Mouse (Mus musculus): Measurements from ENCODE around the gene Ccdc47. TPM values are rescaled to one million over a fixed set of nuclear protein-coding genes. Genes with fewer than 3 reads are reported as not detected.
"Not testable (repeated sequence)": the region's sequence is repeated elsewhere in the genome, so short reads cannot be mapped to it uniquely, and the experiment has no call there.

The Ccdc47 gene
- polyA plus RNA-seq (2012; ENCODE audit: insufficient read depth, insufficient read length, missing spikeins), result 80.1 and 94.1 TPM in 2 replicates

DNA sequence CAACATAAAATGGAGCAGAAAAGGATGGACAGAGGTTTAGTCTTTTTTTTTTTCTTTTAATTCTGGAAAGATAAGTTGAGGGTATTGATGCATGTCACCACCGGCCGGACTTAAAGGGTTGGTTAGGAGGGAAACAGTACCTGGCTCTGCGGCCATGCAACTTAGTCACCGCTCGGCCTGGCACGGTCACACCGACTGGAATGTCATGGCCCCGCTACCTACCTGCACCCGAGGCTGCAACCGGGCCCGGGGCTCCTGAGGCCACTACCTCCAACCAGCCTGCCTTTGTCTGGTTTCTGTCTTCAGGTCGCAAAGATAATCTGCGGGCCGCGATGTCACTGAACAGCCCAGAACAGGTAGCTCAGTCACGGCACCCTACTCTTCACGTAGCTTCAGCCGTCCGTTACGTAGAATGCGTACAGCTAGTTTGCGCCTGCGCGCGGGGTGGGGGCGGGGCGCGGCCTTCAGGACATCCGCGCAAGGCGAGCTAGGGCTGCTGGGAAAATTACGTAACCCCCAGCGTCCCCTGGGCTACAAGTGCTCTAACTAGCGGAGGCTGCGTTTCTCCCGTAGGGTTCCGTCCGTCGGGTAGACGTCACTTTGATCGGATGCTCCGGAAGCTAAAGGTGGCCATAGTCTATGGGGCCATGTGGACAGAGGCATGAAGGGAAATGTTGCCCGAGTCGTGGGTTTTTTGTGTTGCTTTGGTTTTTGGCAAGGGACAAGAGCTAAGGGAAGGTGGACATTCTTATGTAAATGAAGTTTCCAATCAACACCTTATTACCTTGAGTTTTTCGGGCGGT is at the start of gene Ccdc47:
Gene Ccdc47 (minus strand): TSS at position 418 of the 803 bp plus-strand sequence.
- peaks cover 10% of the 10 kb centered on the region for H3K4me1 ChIP-seq (ENCODE audit: control insufficient read depth, insufficient read depth, insufficient read length, low read length)
- peak within 1 kb of the TSS; percentile 95 for H3K27ac ChIP-seq (replicated peaks; ENCODE audit: low read depth, low read length)
- peak within 1 kb of the TSS; percentile 86 for H3K4me3 ChIP-seq (ENCODE audit: insufficient read depth, low read depth, low read length)

DNA sequence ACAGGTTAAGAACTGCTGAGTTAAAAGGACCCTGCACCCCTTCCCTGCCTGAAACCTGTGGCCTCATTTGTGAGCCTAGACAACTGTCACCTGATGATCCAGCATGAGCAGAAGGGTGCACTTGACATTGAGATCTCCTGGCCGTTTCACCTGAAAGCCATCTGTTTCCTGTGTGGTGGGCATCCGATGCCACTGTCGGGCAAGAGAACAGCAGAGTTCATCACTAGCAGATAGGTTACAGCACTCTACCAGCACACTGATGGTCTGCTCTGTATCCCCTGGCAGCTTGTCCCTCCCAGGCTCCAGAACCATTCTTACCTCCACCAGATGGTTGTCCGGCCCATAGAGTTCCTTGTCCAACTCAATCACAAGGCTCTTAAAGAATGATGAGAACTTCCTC is 49.4 kb upstream of the Ccdc47 start:
- Histone ChIP-seq H3K27ac (replicated peaks; ENCODE audit: low read depth, low read length) (no peak overlapping the region), H3K4me3 (ENCODE audit: insufficient read depth, low read depth, low read length) (no peak overlapping the region), H3K4me1 (ENCODE audit: control insufficient read depth, insufficient read depth, insufficient read length, low read length) (peaks cover 22% of the 10 kb centered on the region)

DNA sequence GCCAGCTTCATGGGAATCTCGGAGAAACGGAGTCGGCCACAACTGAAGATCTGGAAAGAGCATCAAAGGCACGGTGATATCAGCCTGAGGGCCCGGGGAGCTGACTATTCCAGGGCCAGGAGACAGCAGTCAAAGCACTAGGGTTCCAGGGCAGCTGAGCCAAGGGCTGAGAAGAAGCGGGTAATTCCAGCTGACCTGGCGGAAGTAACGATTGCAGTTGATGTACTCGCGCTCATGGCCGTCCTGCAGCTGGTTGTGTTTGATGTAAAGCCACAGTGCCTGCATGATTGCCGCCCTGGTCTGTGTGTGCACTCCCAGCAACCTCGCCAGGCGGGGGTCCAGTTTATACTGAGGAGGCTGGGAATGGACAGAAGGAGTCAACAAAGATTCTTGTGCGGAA is 48.8 kb upstream of the Ccdc47 start:
- H3K4me3 ChIP-seq (ENCODE audit: insufficient read depth, low read depth, low read length), result no peak overlapping the region
- H3K4me1 ChIP-seq (ENCODE audit: control insufficient read depth, insufficient read depth, insufficient read length, low read length), result peaks cover 17% of the 10 kb centered on the region
- no peak overlapping the region for H3K27ac ChIP-seq (replicated peaks; ENCODE audit: low read depth, low read length)

DNA sequence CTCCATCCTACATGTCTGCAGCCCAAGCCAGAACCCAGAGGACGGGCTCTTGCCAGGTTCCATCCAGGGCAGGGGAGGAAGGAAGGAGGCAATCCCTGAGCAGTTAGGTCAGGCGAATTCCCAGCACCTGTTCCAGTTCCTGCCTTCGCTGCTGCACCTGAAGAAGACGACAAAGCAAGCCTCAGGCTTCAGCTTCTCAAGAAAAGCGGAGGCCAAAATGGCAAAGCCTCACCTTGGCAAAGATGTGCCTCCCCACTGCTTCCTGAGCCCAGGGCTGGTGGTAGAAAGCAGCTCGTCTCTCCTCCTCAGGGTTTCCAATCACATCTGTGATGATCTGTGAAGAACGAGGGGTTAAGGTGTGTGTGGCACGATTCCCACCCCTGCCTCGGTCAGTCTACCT is 47.8 kb upstream of the Ccdc47 start:
- peaks cover 10% of the 10 kb centered on the region for H3K4me1 ChIP-seq (ENCODE audit: control insufficient read depth, insufficient read depth, insufficient read length, low read length)
- H3K27ac ChIP-seq (replicated peaks; ENCODE audit: low read depth, low read length), result no peak overlapping the region
- H3K4me3 ChIP-seq (ENCODE audit: insufficient read depth, low read depth, low read length), result no peak overlapping the region

DNA sequence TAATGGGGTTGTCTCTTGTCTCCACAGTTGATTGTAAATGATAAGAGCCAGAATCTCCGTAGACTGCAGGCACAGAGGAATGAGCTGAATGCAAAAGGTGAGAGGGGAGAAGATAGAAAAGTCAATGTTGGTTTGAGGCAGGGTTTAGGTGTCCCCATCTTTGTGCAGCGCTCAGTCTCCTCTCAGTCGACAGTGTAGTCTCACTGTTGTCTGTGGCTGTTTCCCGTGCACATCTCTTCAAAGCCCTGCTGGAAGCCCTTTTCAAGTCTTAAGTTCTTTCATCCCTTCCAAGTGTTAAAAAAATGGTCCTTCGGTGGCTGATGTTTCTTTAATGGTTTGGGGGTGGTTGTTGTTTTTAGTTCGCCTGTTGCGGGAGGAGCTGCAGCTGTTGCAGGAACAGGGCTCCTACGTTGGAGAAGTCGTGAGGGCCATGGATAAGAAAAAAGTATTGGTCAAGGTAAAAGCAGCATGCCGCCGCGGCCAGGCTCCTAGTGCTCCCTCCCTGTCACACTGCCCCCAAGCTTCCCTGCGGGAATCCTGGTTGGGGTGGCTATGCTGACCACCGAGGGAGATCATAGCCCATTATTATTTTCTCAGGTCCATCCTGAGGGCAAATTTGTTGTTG is 44.8 kb upstream of the Ccdc47 start:
- Histone ChIP-seq H3K4me1 (ENCODE audit: control insufficient read depth, insufficient read depth, insufficient read length, low read length) (no peaks in the 10 kb centered on the region), H3K27ac (replicated peaks; ENCODE audit: low read depth, low read length) (no peak overlapping the region), H3K4me3 (ENCODE audit: insufficient read depth, low read depth, low read length) (no peak overlapping the region)

DNA sequence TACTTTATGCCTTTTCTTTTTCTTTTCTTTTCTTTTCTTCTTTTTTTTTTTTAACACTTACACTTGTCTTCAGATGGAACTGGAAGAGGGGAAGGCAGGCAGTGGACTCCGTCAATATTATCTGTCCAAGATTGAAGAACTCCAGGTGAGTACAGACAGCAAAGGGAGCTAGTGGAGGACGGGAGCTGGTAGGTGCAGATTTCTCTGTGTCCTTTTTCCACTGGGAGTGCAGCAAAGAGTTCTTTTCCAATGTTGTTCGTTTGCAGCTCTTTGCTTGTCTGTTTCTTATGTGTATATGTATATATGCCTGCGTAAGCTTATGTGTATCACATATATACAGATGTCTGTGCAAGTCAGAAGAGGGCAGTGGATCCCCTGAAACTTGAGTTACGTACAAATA is 40.6 kb upstream of the Ccdc47 start:
- no peaks in the 10 kb centered on the region for H3K4me1 ChIP-seq (ENCODE audit: control insufficient read depth, insufficient read depth, insufficient read length, low read length)
- H3K4me3 ChIP-seq (ENCODE audit: insufficient read depth, low read depth, low read length), result peak overlapping the region; percentile 33
- H3K27ac ChIP-seq (replicated peaks; ENCODE audit: low read depth, low read length), result no peak overlapping the region

DNA sequence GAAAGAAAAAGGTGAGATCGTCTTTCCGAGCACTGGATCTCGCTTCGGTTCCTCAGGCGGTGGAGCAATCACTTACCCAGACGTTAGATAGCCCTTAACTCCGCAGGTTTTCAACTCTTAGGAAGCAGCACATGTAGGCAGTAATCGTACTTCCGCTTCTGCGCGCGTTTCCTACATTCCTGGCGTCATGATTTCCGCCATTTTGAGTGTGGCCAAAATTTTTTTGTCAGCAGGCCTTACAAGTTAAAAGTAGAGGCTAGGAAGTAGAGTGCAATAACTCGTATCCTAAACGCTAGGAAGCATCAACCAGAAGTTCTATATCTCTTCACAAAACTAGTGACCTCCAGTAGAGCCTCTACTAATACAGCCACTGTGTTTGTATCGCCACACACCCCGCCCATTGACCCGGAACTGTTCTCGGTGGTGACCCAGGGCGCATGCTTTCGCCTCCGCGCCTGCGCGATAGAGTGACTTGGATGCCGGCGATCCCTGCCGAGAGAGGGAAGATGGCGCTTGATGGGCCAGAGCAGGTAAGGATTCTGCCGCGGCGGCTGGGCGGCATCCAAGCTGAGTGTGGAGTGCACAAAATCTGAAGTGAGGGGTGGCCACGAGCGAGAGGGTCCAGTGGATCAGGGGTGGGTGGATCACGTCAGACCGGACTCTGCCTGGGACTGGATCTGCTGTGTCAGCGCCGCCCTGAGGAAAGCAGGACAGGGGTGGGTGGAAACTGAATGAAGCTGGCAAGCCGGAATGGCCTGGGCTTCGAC is 39.7 kb upstream of the Ccdc47 start, which contains the start of the genes Ftsj3 and Psmc5:
Gene Ftsj3 (minus strand): TSS at position 395 of the 767 bp plus-strand sequence.
Gene Psmc5 (plus strand): TSS at position 470 of the 767 bp plus-strand sequence.
- Histone ChIP-seq H3K27ac (replicated peaks; ENCODE audit: low read depth, low read length) (peak within 1 kb of the TSS; percentile 73), H3K4me3 (ENCODE audit: insufficient read depth, low read depth, low read length) (peak within 1 kb of the TSS; percentile 69), H3K4me1 (ENCODE audit: control insufficient read depth, insufficient read depth, insufficient read length, low read length) (no peaks in the 10 kb centered on the region)

DNA sequence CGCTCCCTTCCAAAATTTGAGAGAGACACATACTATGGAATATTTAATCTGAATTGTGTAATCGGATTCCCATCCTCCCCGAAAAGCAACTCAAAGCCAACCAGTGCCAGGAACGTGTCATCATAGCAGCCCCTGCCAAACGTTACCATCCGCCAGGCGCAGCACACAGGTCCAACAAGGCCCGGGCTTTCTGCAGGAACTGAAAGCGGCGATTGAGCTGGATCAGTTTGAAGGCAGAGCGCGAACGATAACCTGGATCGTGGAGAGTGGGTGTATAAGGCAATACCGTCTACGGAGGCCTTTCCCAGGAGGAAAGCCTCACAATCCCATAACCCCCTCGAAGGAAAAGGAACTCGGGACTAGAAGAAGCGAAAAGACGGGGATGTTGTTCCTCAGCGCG is 39.0 kb upstream of the Ccdc47 start:
- Histone ChIP-seq H3K4me3 (ENCODE audit: insufficient read depth, low read depth, low read length) (peak overlapping the region; percentile 69), H3K4me1 (ENCODE audit: control insufficient read depth, insufficient read depth, insufficient read length, low read length) (no peaks in the 10 kb centered on the region), H3K27ac (replicated peaks; ENCODE audit: low read depth, low read length) (no peak overlapping the region)

DNA sequence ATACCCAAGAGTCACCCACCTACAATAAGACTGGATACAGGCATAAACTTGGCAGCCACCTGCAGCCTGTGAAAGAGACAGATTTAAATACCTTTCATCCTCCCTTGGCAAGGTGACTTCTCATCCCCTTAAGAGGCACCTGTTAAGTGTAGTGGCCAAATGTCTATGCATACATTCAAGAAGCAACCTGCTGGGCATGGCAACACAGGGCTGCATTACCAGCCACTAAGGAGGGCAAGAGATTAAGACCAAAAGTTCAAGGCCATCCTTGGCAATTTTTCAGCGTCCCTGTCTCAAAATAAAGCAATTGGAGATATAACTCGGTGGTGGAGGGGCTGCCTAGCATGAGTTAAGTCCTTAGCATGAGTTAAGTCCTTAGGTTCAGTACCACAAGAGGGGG is 38.6 kb upstream of the Ccdc47 start:
- peak overlapping the region; percentile 69 for H3K4me3 ChIP-seq (ENCODE audit: insufficient read depth, low read depth, low read length)

DNA sequence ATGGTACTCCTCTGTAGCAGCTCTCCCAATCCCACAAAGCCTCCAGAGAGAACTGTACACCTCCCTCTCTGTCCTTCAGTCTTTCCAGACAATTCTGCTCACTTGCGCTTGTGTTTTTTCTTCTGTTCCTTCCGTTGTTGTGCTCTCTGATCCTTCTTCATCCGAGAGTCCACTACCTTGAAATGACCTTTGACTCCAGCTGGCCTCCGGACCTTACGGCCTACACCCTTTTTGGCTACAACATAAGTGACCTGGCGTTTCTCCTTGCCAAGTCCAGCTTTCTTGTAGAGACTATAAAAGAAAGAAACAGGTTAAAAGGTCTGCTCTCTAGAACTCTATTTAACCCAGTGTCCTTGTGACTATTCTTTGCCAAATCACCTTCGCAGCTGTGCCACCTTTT is 33.2 kb upstream of the Ccdc47 start:
- Histone ChIP-seq H3K4me3 (ENCODE audit: insufficient read depth, low read depth, low read length) (no peak overlapping the region), H3K27ac (replicated peaks; ENCODE audit: low read depth, low read length) (peak overlapping the region; percentile 19; the same call in 1 of the 2 replicates), H3K4me1 (ENCODE audit: control insufficient read depth, insufficient read depth, insufficient read length, low read length) (no peaks in the 10 kb centered on the region)

More for the DNA sequence above, 38.6 kb upstream of the Ccdc47 start:
- H3K4me1 ChIP-seq (ENCODE audit: control insufficient read depth, insufficient read depth, insufficient read length, low read length), result no peaks in the 10 kb centered on the region
- no peak overlapping the region for H3K27ac ChIP-seq (replicated peaks; ENCODE audit: low read depth, low read length)

DNA sequence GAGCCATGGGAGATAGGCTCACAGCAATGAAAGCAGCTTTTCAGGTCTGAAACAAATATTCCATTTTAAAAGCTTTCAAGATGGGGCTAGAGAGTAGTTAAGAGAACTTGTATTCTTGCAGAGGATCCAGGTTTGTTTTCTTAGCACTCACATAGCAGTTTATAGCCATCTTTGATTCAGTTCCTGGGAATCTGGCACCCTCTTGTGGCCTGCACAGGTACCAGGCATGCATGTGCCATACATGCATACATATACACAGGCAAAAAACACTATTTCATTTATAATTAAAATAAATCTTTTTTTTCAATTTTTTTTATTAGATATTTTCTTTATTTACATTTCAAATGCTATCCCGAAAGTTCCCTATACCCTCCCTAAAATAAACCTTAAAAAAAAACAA is 30.7 kb upstream of the Ccdc47 start:
- Histone ChIP-seq H3K4me1 (ENCODE audit: control insufficient read depth, insufficient read depth, insufficient read length, low read length) (no peaks in the 10 kb centered on the region), H3K4me3 (ENCODE audit: insufficient read depth, low read depth, low read length) (no peak overlapping the region), H3K27ac (replicated peaks; ENCODE audit: low read depth, low read length) (no peak overlapping the region)

DNA sequence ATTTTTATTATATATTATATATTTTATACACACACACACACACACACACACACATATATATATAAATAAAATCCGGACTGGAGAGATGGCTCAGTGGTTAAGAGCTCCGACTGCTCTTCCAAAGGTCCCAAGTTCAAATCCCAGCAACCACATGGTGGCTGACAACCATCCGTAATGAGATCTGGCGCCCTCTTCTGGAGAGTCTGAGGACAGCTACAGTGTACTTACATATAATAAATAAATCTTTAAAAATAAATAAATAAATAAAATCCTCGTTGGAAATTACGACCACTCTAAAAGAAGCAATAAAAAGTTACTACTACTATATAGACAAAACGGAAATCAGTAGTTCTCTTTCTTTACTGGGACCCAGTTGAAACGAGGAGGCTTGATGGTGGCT is 17.8 kb upstream of the Ccdc47 start:
- H3K27ac ChIP-seq (replicated peaks; ENCODE audit: low read depth, low read length); H3K4me3 ChIP-seq (ENCODE audit: insufficient read depth, low read depth, low read length); H3K4me1 ChIP-seq (ENCODE audit: control insufficient read depth, insufficient read depth, insufficient read length, low read length): not testable (repeated sequence)

DNA sequence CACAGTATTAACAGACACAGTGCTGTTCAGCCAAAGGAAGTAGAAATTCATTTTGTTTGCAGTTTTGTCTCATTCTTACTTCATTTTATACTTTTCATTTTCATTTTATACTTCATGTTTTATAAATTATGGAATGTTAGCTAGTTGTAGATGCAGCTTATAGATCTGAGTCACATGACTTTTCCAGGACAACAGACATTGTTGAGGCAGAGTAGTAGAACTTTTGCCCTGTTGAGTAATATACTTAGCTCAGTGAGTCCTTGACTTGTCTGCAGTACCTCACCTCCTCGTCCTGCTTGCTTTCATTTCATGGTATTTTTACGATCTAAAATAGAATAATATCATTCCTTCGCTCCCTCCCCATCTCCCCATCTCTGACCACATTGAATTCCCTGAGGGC is 4.5 kb upstream of the Ccdc47 start:
- Histone ChIP-seq H3K27ac (replicated peaks; ENCODE audit: low read depth, low read length) (no peak overlapping the region), H3K4me1 (ENCODE audit: control insufficient read depth, insufficient read depth, insufficient read length, low read length) (peaks cover 4% of the 10 kb centered on the region; the same call in 1 of the 2 replicates), H3K4me3 (ENCODE audit: insufficient read depth, low read depth, low read length) (no peak overlapping the region)

DNA sequence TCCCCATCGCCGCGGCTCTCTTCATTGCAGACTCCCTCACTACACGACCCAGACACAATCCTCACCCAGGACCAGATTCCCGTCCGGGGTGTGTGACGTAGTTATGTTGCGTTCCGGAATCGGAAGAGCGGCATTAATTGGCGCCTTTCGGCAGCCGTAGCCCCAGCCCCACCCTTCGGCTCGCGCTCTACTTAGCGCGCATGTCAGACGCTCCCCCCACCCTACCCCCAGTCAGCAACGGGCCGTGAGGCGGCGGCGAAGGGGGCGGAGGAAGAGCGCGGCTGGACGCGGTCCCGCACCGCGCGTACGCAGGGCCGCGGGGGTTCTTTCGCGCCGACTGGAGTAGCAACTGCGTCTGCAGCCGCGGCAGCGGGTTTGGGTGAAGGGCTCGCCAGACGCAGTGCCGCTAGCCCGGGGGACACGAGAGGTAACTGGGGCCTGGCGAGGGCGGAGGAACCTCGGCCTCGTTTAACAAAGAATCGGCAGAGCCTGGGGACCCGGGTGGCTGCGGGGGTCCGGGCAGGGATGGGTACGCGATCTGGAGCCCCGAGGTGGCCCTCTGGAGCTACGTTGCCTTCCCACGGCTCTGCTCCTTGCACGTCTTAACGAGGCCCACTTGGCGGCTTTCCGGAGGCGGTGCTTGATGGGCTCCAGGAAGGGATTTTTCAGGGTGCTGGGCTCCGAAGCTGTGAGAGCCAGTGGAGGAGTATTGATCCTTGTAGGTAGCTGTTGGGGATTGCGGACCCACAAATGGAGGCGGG is 766 bp upstream of the Ccdc47 start, which contains the start of gene Ddx42:
Gene Ddx42 (plus strand): TSS at position 197 of the 761 bp plus-strand sequence.
- H3K27ac ChIP-seq (replicated peaks; ENCODE audit: low read depth, low read length), result peak within 1 kb of the TSS; percentile 95
- H3K4me1 ChIP-seq (ENCODE audit: control insufficient read depth, insufficient read depth, insufficient read length, low read length), result peaks cover 10% of the 10 kb centered on the region
- peak within 1 kb of the TSS; percentile 86 for H3K4me3 ChIP-seq (ENCODE audit: insufficient read depth, low read depth, low read length)

Data from brown adipose tissue, adult 24 weeks (tissue).